Mouse (Mus musculus) hindbrain, embryonic 12.5 days (tissue): ENCODE results near the gene Cct5. TPM values are rescaled to one million over a fixed set of nuclear protein-coding genes. Genes with fewer than 3 reads are reported as not detected.

ENCODE experiments used
- ATAC-seq: fragments of 200-750 bp; cut with Nextera tagmentation; 2 replicates; pipeline ENCODE4 v1.8.0; 2017; ENCODE audit warnings: moderate TSS enrichment; ENCODE audit not compliant: low FRiP score
- H3K27ac ChIP-seq: fragments of 300-500 bp; sonication (generic); 2 replicates; pipeline ENCODE4 v1.5.1; 2016; ENCODE audit warnings: mild to moderate bottlenecking
- H3K27me3 ChIP-seq: fragments of 300-500 bp; sonication (generic); 2 replicates; pipeline ENCODE4 v1.6.1; 2016; ENCODE audit warnings: mild to moderate bottlenecking
- H3K36me3 ChIP-seq: fragments of 300-500 bp; sonication (generic); 2 replicates; pipeline ENCODE4 v1.6.1; 2016; ENCODE audit warnings: mild to moderate bottlenecking
- H3K4me1 ChIP-seq: fragments of 300-500 bp; sonication (generic); 2 replicates; pipeline ENCODE4 v1.6.1; 2016
- H3K4me2 ChIP-seq: fragments of 300-500 bp; sonication (generic); replicated peaks from 2 replicates; pipeline ENCODE4 v1.6.1; 2016; ENCODE audit warnings: mild to moderate bottlenecking
- H3K4me3 ChIP-seq: fragments of 300-500 bp; sonication (generic); 2 replicates; pipeline ENCODE4 v1.5.1; 2016; ENCODE audit warnings: mild to moderate bottlenecking
- H3K9ac ChIP-seq: fragments of 300-500 bp; sonication (generic); 2 replicates; pipeline ENCODE4 v1.6.1; 2016; ENCODE audit warnings: mild to moderate bottlenecking, moderate library complexity
- H3K9me3 ChIP-seq: fragments of 300-500 bp; sonication (generic); replicated peaks from 2 replicates; pipeline ENCODE4 v1.6.1; 2016; ENCODE audit warnings: mild to moderate bottlenecking
- WGBS: fragments of 180-500 bp; shearing (Covaris S2); methylation state at CpG from one replicate; pipeline ENCODE4 v1.1.7; 2016; 5-methylcytosine and 5-hydroxymethylcytosine counted together
- polyA plus RNA-seq: library from polyadenylated mRNA; unstranded; fragments of >200 nt; fragmentation: Nextera tagmentation; extraction: Ambion mirVana; gene quantifications from 2 replicates; pipeline ENCODE4 v1.2.1, GENCODE M21; 2016

Cct5 gene
- polyA plus RNA-seq, 1 experiment from 2014 or later, result 546 TPM

GRCm38 (mm10) chr15:31573287-31573686 lies 28.3 kb downstream of the Cct5 start:
- 88% methylated on average over 4 of the region's 4 CpGs for WGBS
- no peak for ATAC-seq

GRCm38 (mm10) chr15:31571906-31572722 lies 29.5 kb downstream of the Cct5 start:
- Histone ChIP-seq H3K4me2 (no peak overlapping the region), H3K9ac (no peak overlapping the region), H3K4me1 (peaks cover 9% of the 10 kb centered on the region), H3K27me3 (no peaks in the 10 kb centered on the region), H3K4me3 (no peak overlapping the region), H3K9me3 (no peaks in the 10 kb centered on the region), H3K36me3 (no peaks in the 10 kb centered on the region), H3K27ac (no peak overlapping the region)
- 80% methylated on average over 16 of the region's 16 CpGs for WGBS
- no peak for ATAC-seq

More at GRCm38 (mm10) chr15:31573287-31573686, 28.3 kb downstream of the Cct5 start:
- Histone ChIP-seq H3K36me3 (no peaks in the 10 kb centered on the region), H3K4me3 (no peak overlapping the region), H3K27ac (no peak overlapping the region), H3K9ac (no peak overlapping the region), H3K9me3 (no peaks in the 10 kb centered on the region), H3K4me1 (peaks cover 9% of the 10 kb centered on the region), H3K4me2 (no peak overlapping the region), H3K27me3 (no peaks in the 10 kb centered on the region)

GRCm38 (mm10) chr15:31570959-31571358 lies 30.6 kb downstream of the Cct5 start:
- no peaks in the 10 kb centered on the region for H3K9me3 ChIP-seq
- 92% methylated on average over 8 of the region's 8 CpGs for WGBS
- H3K27me3 ChIP-seq, result no peaks in the 10 kb centered on the region
- no peak overlapping the region for H3K4me3 ChIP-seq
- H3K36me3 ChIP-seq, result no peaks in the 10 kb centered on the region
- H3K4me1 ChIP-seq, result peaks cover 9% of the 10 kb centered on the region
- no peak for ATAC-seq
- no peak overlapping the region for H3K9ac ChIP-seq
- no peak overlapping the region for H3K27ac ChIP-seq
- H3K4me2 ChIP-seq, result no peak overlapping the region

GRCm38 (mm10) chr15:31569325-31570022 lies 32.1 kb downstream of the Cct5 start:
- H3K4me3 ChIP-seq, result no peak overlapping the region
- peaks cover 9% of the 10 kb centered on the region for H3K4me1 ChIP-seq
- H3K9me3 ChIP-seq, result no peaks in the 10 kb centered on the region
- H3K27ac ChIP-seq, result no peak overlapping the region
- 70% methylated on average over 9 of the region's 9 CpGs for WGBS
- no peak overlapping the region for H3K4me2 ChIP-seq
- H3K36me3 ChIP-seq, result no peaks in the 10 kb centered on the region
- H3K9ac ChIP-seq, result no peak overlapping the region
- no peak for ATAC-seq
- no peaks in the 10 kb centered on the region for H3K27me3 ChIP-seq

- 24% methylated on average over 12 of the region's 12 CpGs for WGBS
- no peak overlapping the region; the same call in 1 of the 2 replicates for H3K4me2 ChIP-seq
These were observed 33.0 kb downstream of the Cct5 start for GRCm38 (mm10) chr15:31568581-31568996.

GRCm38 (mm10) chr15:31567431-31567830 lies 34.2 kb downstream of the Cct5 start:
- Histone ChIP-seq H3K4me2 (no peak overlapping the region), H3K4me3 (no peak overlapping the region), H3K27ac (no peak overlapping the region), H3K9me3 (no peaks in the 10 kb centered on the region), H3K27me3 (no peaks in the 10 kb centered on the region), H3K4me1 (peaks cover 9% of the 10 kb centered on the region), H3K9ac (no peak overlapping the region), H3K36me3 (no peaks in the 10 kb centered on the region)
- 64% methylated on average over 7 of the region's 7 CpGs for WGBS
- ATAC-seq, result no peak

More at GRCm38 (mm10) chr15:31568581-31568996, 33.0 kb downstream of the Cct5 start:
- Histone ChIP-seq H3K9ac (no peak overlapping the region), H3K4me1 (peaks cover 9% of the 10 kb centered on the region), H3K9me3 (no peaks in the 10 kb centered on the region), H3K27ac (no peak overlapping the region), H3K27me3 (no peaks in the 10 kb centered on the region), H3K36me3 (no peaks in the 10 kb centered on the region), H3K4me3 (no peak overlapping the region)
- no peak for ATAC-seq

- Histone ChIP-seq H3K4me2 (no peak overlapping the region), H3K4me1 (peaks cover 9% of the 10 kb centered on the region), H3K36me3 (no peaks in the 10 kb centered on the region), H3K4me3 (no peak overlapping the region), H3K27ac (no peak overlapping the region), H3K9ac (no peak overlapping the region), H3K9me3 (no peaks in the 10 kb centered on the region), H3K27me3 (no peaks in the 10 kb centered on the region)
- WGBS, result 74% methylated on average over 1 of the region's 1 CpGs
- no peak for ATAC-seq
These were observed 35.8 kb downstream of the Cct5 start for GRCm38 (mm10) chr15:31565786-31566185.

- H3K4me1 ChIP-seq, result peaks cover 9% of the 10 kb centered on the region
- no peaks in the 10 kb centered on the region for H3K27me3 ChIP-seq
- no peak within 1 kb of the TSS for H3K4me3 ChIP-seq
- no peaks in the 10 kb centered on the region for H3K9me3 ChIP-seq
- H3K9ac ChIP-seq, result no peak within 1 kb of the TSS
- 61% methylated on average over 5 of the region's 5 CpGs for WGBS
- no peak within 1 kb of the TSS for H3K27ac ChIP-seq
- no peaks in the 10 kb centered on the region for H3K36me3 ChIP-seq
- no peak within 1 kb of the TSS for H3K4me2 ChIP-seq
- ATAC-seq, result no peak
These were observed 36.4 kb downstream of the Cct5 start, which contains the start of gene Cmbl for GRCm38 (mm10) chr15:31565184-31565583. Gene Cmbl (plus strand): TSS chr15:31565389.

GRCm38 (mm10) chr15:31563577-31564546 lies 37.7 kb downstream of the Cct5 start:
- no peaks in the 10 kb centered on the region for H3K36me3 ChIP-seq
- H3K4me2 ChIP-seq, result no peak overlapping the region
- no peaks in the 10 kb centered on the region for H3K9me3 ChIP-seq
- no peak overlapping the region for H3K4me3 ChIP-seq
- H3K4me1 ChIP-seq, result peaks cover 6% of the 10 kb centered on the region
- no peak overlapping the region for H3K27ac ChIP-seq
- ATAC-seq, result no peak
- H3K27me3 ChIP-seq, result no peaks in the 10 kb centered on the region
- H3K9ac ChIP-seq, result no peak overlapping the region
- 69% methylated on average over 19 of the region's 19 CpGs for WGBS

- Histone ChIP-seq H3K9ac (no peak overlapping the region), H3K4me3 (no peak overlapping the region), H3K36me3 (no peaks in the 10 kb centered on the region), H3K27me3 (no peaks in the 10 kb centered on the region), H3K4me1 (no peaks in the 10 kb centered on the region), H3K9me3 (no peaks in the 10 kb centered on the region), H3K27ac (no peak overlapping the region), H3K4me2 (no peak overlapping the region)
- 84% methylated on average over 8 of the region's 8 CpGs for WGBS
- no peak for ATAC-seq
These were observed 38.8 kb downstream of the Cct5 start for GRCm38 (mm10) chr15:31562847-31563246.

GRCm38 (mm10) chr15:31561976-31562375 lies 39.6 kb downstream of the Cct5 start:
- H3K36me3 ChIP-seq, result no peaks in the 10 kb centered on the region
- no peaks in the 10 kb centered on the region for H3K27me3 ChIP-seq
- H3K9me3 ChIP-seq, result no peaks in the 10 kb centered on the region
- no peak overlapping the region for H3K4me2 ChIP-seq
- no peak overlapping the region for H3K9ac ChIP-seq
- 95% methylated on average over 4 of the region's 4 CpGs for WGBS
- H3K27ac ChIP-seq, result no peak overlapping the region
- ATAC-seq, result no peak
- no peaks in the 10 kb centered on the region for H3K4me1 ChIP-seq
- no peak overlapping the region for H3K4me3 ChIP-seq

GRCm38 (mm10) chr15:31561390-31561789 lies 40.2 kb downstream of the Cct5 start:
- Histone ChIP-seq H3K9me3 (no peaks in the 10 kb centered on the region), H3K27ac (no peak overlapping the region), H3K4me1 (no peaks in the 10 kb centered on the region), H3K4me3 (no peak overlapping the region), H3K4me2 (no peak overlapping the region), H3K27me3 (no peaks in the 10 kb centered on the region), H3K36me3 (no peaks in the 10 kb centered on the region), H3K9ac (no peak overlapping the region)
- WGBS, result 70% methylated on average over 6 of the region's 6 CpGs
- no peak for ATAC-seq
